ENCODE assay signal across 14 mouse cellular contexts in genomic region chr1:180902915-180903314, GRCm38 (mm10). TPM values are rescaled to one million over a fixed set of nuclear protein-coding genes. Genes with fewer than 3 reads are reported as not detected.
A peak's percentile ranks its signal among the peaks of the same experiment; 100 is the strongest.
DNase-seq lines count a peak whose midpoint lies in the region; ATAC-seq and TF ChIP-seq lines count a peak whose summit lies in the region.
"Had no signal": no experiment of that assay in that cellular context is flagged by ENCODE, and none has a peak within 500 bp of the region (broad histone marks: within the 10 kb centered on the region; RNA-seq: fewer than 3 reads in every experiment).

No protein-coding gene starts in this region.

- in situ Hi-C loops in CH12.LX (cut with MboI; ENCODE audit: low pct_ligation_motif_present, low pct_unique_long_range_greater_than_20kb, low sequenced_read_pairs) (no loop called here), ES-E14 (cut with MboI; ENCODE audit: low sequenced_read_pairs in 2 of 2, unreplicated experiment in 2 of 2) (no loop called here)

- H3K4me1 ChIP-seq in CH12.LX (ENCODE audit: control insufficient read depth in 1 of 2, insufficient read depth in 2 of 2) (peaks cover 10 to 37% of the 10 kb centered on the region in 2 experiments), ES-E14 (ENCODE audit: control insufficient read depth in 2 of 2, insufficient read depth in 2 of 2, low read length in 2 of 2, poor library complexity in 1 of 2) (peaks cover 4 to 17% of the 10 kb centered on the region in 2 experiments; a peak in 2 of 4 replicates)
- peaks cover 22% of the 10 kb centered on the region for H3K4me1 ChIP-seq in hindbrain, embryonic 12.5 days
- 0 out of 2 replicates have a peak, but pooled peaks cover 7% of the 10 kb centered on the region for H3K4me1 ChIP-seq in lung, adult 2 months (ENCODE audit: control insufficient read depth, insufficient read depth, low read length)

- dilution Hi-C loops in CH12.LX (cut with MboI; ENCODE audit: extremely low pct_ligation_motif_present, extremely low pct_unique_long_range_greater_than_20kb, low sequenced_read_pairs), result no loop called here

- TF ChIP-seq POLR2A in CH12.LX (IDR thresholded peaks at IDR 0.05; ENCODE audit: low read depth, low read length) (peak; percentile 41; the same call in 1 of the 2 replicates), myocyte (IDR thresholded peaks at IDR 0.05; ENCODE audit: insufficient read length, low read depth) (no peak)
- TF ChIP-seq POLR2A in lung, adult 2 months (IDR thresholded peaks at IDR 0.05; ENCODE audit: borderline replicate concordance, extremely low read depth, low read depth, low read length), result no peak

- TF ChIP-seq RAD21 in CH12.LX (IDR thresholded peaks at IDR 0.05; ENCODE audit: low read depth, low read length), result no peak

- H3K79me2 ChIP-seq in CH12.LX (replicated peaks; ENCODE audit: control insufficient read depth, extremely low read depth, insufficient read depth, poor library complexity, severe bottlenecking) (peaks cover 16% of the 10 kb centered on the region), myocyte (ENCODE audit: control insufficient read depth, insufficient read depth) (peaks cover 17% of the 10 kb centered on the region)

- no peaks in the 10 kb centered on the region for H3K27me3 ChIP-seq in CH12.LX (replicated peaks)
- peaks cover 15% of the 10 kb centered on the region for H3K27me3 ChIP-seq in myocyte (ENCODE audit: control insufficient read depth, insufficient read depth, insufficient read length)
- no peaks in the 10 kb centered on the region for H3K27me3 ChIP-seq in hindbrain, embryonic 12.5 days
- H3K27me3 ChIP-seq: neural tube, embryonic 13.5 days had no signal

- TF ChIP-seq EP300 in CH12.LX (IDR thresholded peaks at IDR 0.05; ENCODE audit: low read length), result no peak

- WGBS in hindbrain, embryonic 12.5 days, result 24% methylated on average over 5 of the region's 5 CpGs
- WGBS in lung, adult 2 months, result 20% methylated on average over 5 of the region's 5 CpGs

- peaks cover 22 to 25% of the 10 kb centered on the region in 2 experiments for H3K36me3 ChIP-seq in CH12.LX (replicated peaks in 1 of 2; ENCODE audit: control insufficient read depth in 1 of 2, insufficient read depth in 1 of 2, low read length in 1 of 2)
- peaks cover 24% of the 10 kb centered on the region for H3K36me3 ChIP-seq in ES-E14 (ENCODE audit: control insufficient read depth, insufficient read depth, low read length, poor library complexity, severe bottlenecking)
- no peaks in the 10 kb centered on the region for H3K36me3 ChIP-seq in myocyte (ENCODE audit: control insufficient read depth, insufficient read depth)
- peaks cover 23% of the 10 kb centered on the region for H3K36me3 ChIP-seq in hindbrain, embryonic 12.5 days

- no peak overlapping the region; the same call in 1 of the 2 replicates for H3K4me2 ChIP-seq in CH12.LX (ENCODE audit: insufficient read depth, low read depth, poor library complexity, severe bottlenecking)
- H3K4me2 ChIP-seq in myocyte (ENCODE audit: low read depth), result no peak overlapping the region
- H3K4me2 ChIP-seq in hindbrain, embryonic 12.5 days (replicated peaks), result no peak overlapping the region

- DNase-seq in CH12.LX (ENCODE audit: extremely low read depth) (peak; percentile 63), ES-E14 (ENCODE audit: low read depth, low spot score) (peak; percentile 87)
- no peak for DNase-seq in lung, adult 2 months
- DNase-seq in kidney, postnatal 4 days, result no peak
- DNase-seq: heart, postnatal 36 days; kidney, postnatal 14 days; left cerebral cortex, postnatal 4 days had no signal

- no peak overlapping the region for H3K4me3 ChIP-seq in CH12.LX (replicated peaks in 1 of 3; ENCODE audit: low read depth in 2 of 3, low read length in 2 of 3, poor library complexity in 1 of 3)
- H3K4me3 ChIP-seq in ES-E14 (ENCODE audit: insufficient read depth in 1 of 2, low read depth in 1 of 2, low read length in 2 of 2, poor library complexity in 1 of 2, severe bottlenecking in 1 of 2), result no peak overlapping the region
- peak overlapping the region; percentile 64 for H3K4me3 ChIP-seq in myocyte
- no peak overlapping the region for H3K4me3 ChIP-seq in hindbrain, embryonic 12.5 days
- no peak overlapping the region for H3K4me3 ChIP-seq in lung, adult 2 months (replicated peaks; ENCODE audit: extremely low read depth, low read depth, low read length)

- no peak overlapping the region for H3ac ChIP-seq in myocyte (ENCODE audit: control insufficient read depth, insufficient read length)

- H3K9ac ChIP-seq in CH12.LX (ENCODE audit: insufficient read depth, low read depth), result no peak overlapping the region
- no peak overlapping the region for H3K9ac ChIP-seq in ES-E14 (ENCODE audit: insufficient read depth, low read depth, low read length, poor library complexity, severe bottlenecking)
- no peak overlapping the region for H3K9ac ChIP-seq in hindbrain, embryonic 12.5 days

- H3K27ac ChIP-seq in CH12.LX (ENCODE audit: insufficient read depth, low read depth) (no peak overlapping the region), ES-E14 (ENCODE audit: insufficient read depth, low read depth, low read length, poor library complexity, severe bottlenecking) (no peak overlapping the region; the same call in 1 of the 2 replicates)
- H3K27ac ChIP-seq in hindbrain, embryonic 12.5 days, result no peak overlapping the region
- H3K27ac ChIP-seq: neural tube, embryonic 13.5 days had no signal

- H3K9me3 ChIP-seq in CH12.LX (replicated peaks; ENCODE audit: low read length) (no peaks in the 10 kb centered on the region), ES-E14 (ENCODE audit: control insufficient read depth, insufficient read depth, low read depth, low read length) (no peaks in the 10 kb centered on the region)
- no peaks in the 10 kb centered on the region for H3K9me3 ChIP-seq in hindbrain, embryonic 12.5 days (replicated peaks)
- H3K9me3 ChIP-seq: embryonic facial prominence, embryonic 13.5 days; neural tube, embryonic 13.5 days had no signal

- ATAC-seq in erythroid progenitor cell, adult 5-6 weeks (replicated peaks; ENCODE audit: low FRiP score, poor library complexity, severe bottlenecking), result peak; percentile 85
- no peak for ATAC-seq in hindbrain, embryonic 12.5 days (ENCODE audit: low FRiP score)

- TF ChIP-seq CTCF in CH12.LX (conservative IDR thresholded peaks at IDR 0.05 in 1 of 2, IDR thresholded peaks at IDR 0.05 in 1 of 2; ENCODE audit: low read depth in 2 of 2, low read length in 2 of 2), result no peak
- TF ChIP-seq CTCF in lung, adult 2 months (IDR thresholded peaks at IDR 0.05; ENCODE audit: insufficient read depth, low read length), result no peak

RNA-seq across cellular contexts. Expression of gene Pycr2, which starts 1.2 kb away (rescaled TPM):
- total RNA-seq in CH12.LX (2012; rRNA removed) (131 and 158 TPM in 2 replicates), CH12.LX (2014; rRNA removed) (119 and 133 TPM in 2 replicates), ES-E14 (2012; rRNA removed) (122 and 151 TPM in 2 replicates)
- polyA plus RNA-seq in CH12.LX (2012; ENCODE audit: insufficient read length, low read depth) (73.0 and 82.3 TPM in 2 replicates), myocyte (2012; fragmentation: generic; extraction: Trizol) (52.6 TPM)
- total RNA-seq in erythroid progenitor cell, adult 5-6 weeks (2015; ENCODE audit: low replicate concordance), result 21.3 and 42.8 TPM in 2 replicates
- total RNA-seq in erythroid progenitor cell, adult 5-6 weeks (2017; ENCODE audit: low replicate concordance), result 26.3 and 26.6 TPM in 2 replicates
- polyA plus RNA-seq in hindbrain, embryonic 12.5 days (2016; fragmentation: Nextera tagmentation; extraction: Ambion mirVana), result 80.3 and 91.6 TPM in 2 replicates
- polyA plus RNA-seq in lung, adult 2 months (2012; rRNA removed), result 36.7 and 43.8 TPM in 2 replicates

RNA-seq across cellular contexts. Expression of gene Lefty2, which starts 10.0 kb away (rescaled TPM):
- total RNA-seq in CH12.LX (2012; rRNA removed), result not detected in 2 replicates
- not detected in 2 replicates for total RNA-seq in CH12.LX (2014; rRNA removed)
- not detected in 2 replicates for polyA plus RNA-seq in CH12.LX (2012; ENCODE audit: insufficient read length, low read depth)
- total RNA-seq in ES-E14 (2012; rRNA removed), result 68.3 and 219 TPM in 2 replicates
- not detected in 2 replicates for total RNA-seq in erythroid progenitor cell, adult 5-6 weeks (2015; ENCODE audit: low replicate concordance)
- not detected in 2 replicates for total RNA-seq in erythroid progenitor cell, adult 5-6 weeks (2017; ENCODE audit: low replicate concordance)
- not detected for polyA plus RNA-seq in myocyte (2012; fragmentation: generic; extraction: Trizol)
- polyA plus RNA-seq in hindbrain, embryonic 12.5 days (2016; fragmentation: Nextera tagmentation; extraction: Ambion mirVana), result 0.08 TPM in 1 of 2 replicates, not detected in the other
- 0.07 TPM in 1 of 2 replicates, not detected in the other for polyA plus RNA-seq in lung, adult 2 months (2012; rRNA removed)
- total RNA-seq: gastrocnemius, adult 18-20 months; heart, postnatal 36 days had no signal
- polyA plus RNA-seq: neural tube, embryonic 13.5 days; small intestine, adult 2 months had no signal

RNA-seq across cellular contexts. Expression of gene Lefty1, which starts 31.9 kb away (rescaled TPM):
- total RNA-seq in CH12.LX (2012; rRNA removed) (0.17 TPM in 1 of 2 replicates, not detected in the other), CH12.LX (2014; rRNA removed) (0.14 TPM in 1 of 2 replicates, not detected in the other), ES-E14 (2012; rRNA removed) (281 and 714 TPM in 2 replicates)
- polyA plus RNA-seq in CH12.LX (2012; ENCODE audit: insufficient read length, low read depth) (0.15 TPM in 1 of 2 replicates, not detected in the other), myocyte (2012; fragmentation: generic; extraction: Trizol) (2.9 TPM)
- total RNA-seq in erythroid progenitor cell, adult 5-6 weeks (2015; ENCODE audit: low replicate concordance), result 1.1 TPM in 1 of 2 replicates, not detected in the other
- 4.6 TPM in 1 of 2 replicates, not detected in the other for total RNA-seq in erythroid progenitor cell, adult 5-6 weeks (2017; ENCODE audit: low replicate concordance)
- polyA plus RNA-seq in hindbrain, embryonic 12.5 days (2016; fragmentation: Nextera tagmentation; extraction: Ambion mirVana), result 0.46 and 1.7 TPM in 2 replicates
- polyA plus RNA-seq in lung, adult 2 months (2012; rRNA removed), result 11.4 and 11.5 TPM in 2 replicates

RNA-seq across cellular contexts. Expression of gene Tmem63a, which starts 39.2 kb away (rescaled TPM):
- total RNA-seq in CH12.LX (2012; rRNA removed) (2.2 and 2.6 TPM in 2 replicates), CH12.LX (2014; rRNA removed) (0.89 and 1.1 TPM in 2 replicates), ES-E14 (2012; rRNA removed) (14.7 and 30.5 TPM in 2 replicates)
- polyA plus RNA-seq in CH12.LX (2012; ENCODE audit: insufficient read length, low read depth) (3.0 TPM in 2 replicates), myocyte (2012; fragmentation: generic; extraction: Trizol) (45.5 TPM)
- 23.4 and 24.7 TPM in 2 replicates for total RNA-seq in erythroid progenitor cell, adult 5-6 weeks (2015; ENCODE audit: low replicate concordance)
- total RNA-seq in erythroid progenitor cell, adult 5-6 weeks (2017; ENCODE audit: low replicate concordance), result 18.1 and 20.2 TPM in 2 replicates
- polyA plus RNA-seq in hindbrain, embryonic 12.5 days (2016; fragmentation: Nextera tagmentation; extraction: Ambion mirVana), result 6.9 and 7.2 TPM in 2 replicates
- 70.4 and 81.7 TPM in 2 replicates for polyA plus RNA-seq in lung, adult 2 months (2012; rRNA removed)

RNA-seq across cellular contexts. Expression of gene Sde2, which starts 52.0 kb away (rescaled TPM):
- total RNA-seq in CH12.LX (2012; rRNA removed), result 24.7 and 26.3 TPM in 2 replicates
- total RNA-seq in CH12.LX (2014; rRNA removed), result 25.1 and 28.0 TPM in 2 replicates
- 33.2 and 34.6 TPM in 2 replicates for polyA plus RNA-seq in CH12.LX (2012; ENCODE audit: insufficient read length, low read depth)
- 39.6 and 41.2 TPM in 2 replicates for total RNA-seq in ES-E14 (2012; rRNA removed)
- total RNA-seq in erythroid progenitor cell, adult 5-6 weeks (2015; ENCODE audit: low replicate concordance), result 21.3 and 23.9 TPM in 2 replicates
- total RNA-seq in erythroid progenitor cell, adult 5-6 weeks (2017; ENCODE audit: low replicate concordance), result 29.9 and 35.2 TPM in 2 replicates
- 15.3 TPM for polyA plus RNA-seq in myocyte (2012; fragmentation: generic; extraction: Trizol)
- polyA plus RNA-seq in hindbrain, embryonic 12.5 days (2016; fragmentation: Nextera tagmentation; extraction: Ambion mirVana), result 35.6 and 39.7 TPM in 2 replicates
- polyA plus RNA-seq in lung, adult 2 months (2012; rRNA removed), result 8.7 and 11.1 TPM in 2 replicates

Comparison
In these comparisons a context has a peak if more than half of its experiments do, and no peak if none do; other contexts are left out.
1. DNase-seq: peak in CH12.LX (single experiment) and ES-E14 (single experiment); none in lung, adult 2 months (single experiment) and kidney, postnatal 4 days (0 of 2).